In genomic region chr11:87587211-87587874, GRCm38 (mm10) we compare ENCODE assay signal across 34 mouse cellular contexts. TPM values are rescaled to one million over a fixed set of nuclear protein-coding genes. Genes with fewer than 3 reads are reported as not detected.
DNase-seq lines count a peak whose midpoint lies in the region; ATAC-seq and TF ChIP-seq lines count a peak whose summit lies in the region.
"Had no signal": no experiment of that assay in that cellular context is flagged by ENCODE, and none has a peak within 500 bp of the region (broad histone marks: within the 10 kb centered on the region; RNA-seq: fewer than 3 reads in every experiment).

No protein-coding gene starts in this region.

- H3K4me2 ChIP-seq in lung, postnatal 0 days (replicated peaks; ENCODE audit: low read depth, low read length): no peak overlapping the region
- H3K4me2 ChIP-seq: heart, embryonic 11.5 days; hindbrain, embryonic 12.5 days; hindbrain, embryonic 15.5 days had no signal

- TF ChIP-seq CTCF in left cerebral cortex, adult 2 months (IDR thresholded peaks at IDR 0.05): no peak
- peak; percentile 16; the same call in 1 of the 2 replicates for TF ChIP-seq CTCF in lung, postnatal 0 days (IDR thresholded peaks at IDR 0.05)

- H3K27ac ChIP-seq in left cerebral cortex, adult 2 months: peak overlapping the region; percentile 32; the same call in 1 of the 2 replicates
- peak overlapping the region; percentile 58 for H3K27ac ChIP-seq in lung, postnatal 0 days (ENCODE audit: low read length)
- H3K27ac ChIP-seq: gastrocnemius, adult 2 months; hindbrain, embryonic 12.5 days; hindbrain, embryonic 15.5 days had no signal

- H3K36me3 ChIP-seq in lung, postnatal 0 days (ENCODE audit: insufficient read depth, low read length): no peaks in the 10 kb centered on the region
- H3K36me3 ChIP-seq: hindbrain, embryonic 15.5 days had no signal

- H3K4me3 ChIP-seq in left cerebral cortex, adult 2 months: no peak overlapping the region
- H3K4me3 ChIP-seq in lung, postnatal 0 days (ENCODE audit: low read depth, low read length): no peak overlapping the region
- H3K4me3 ChIP-seq: gastrocnemius, adult 2 months; hindbrain, embryonic 12.5 days; hindbrain, embryonic 15.5 days had no signal

- peak; percentile 63; the same call in 1 of the 2 replicates for TF ChIP-seq EP300 in lung, postnatal 0 days (IDR thresholded peaks at IDR 0.05)

- no peaks in the 10 kb centered on the region for H3K27me3 ChIP-seq in lung, postnatal 0 days (replicated peaks; ENCODE audit: insufficient read depth, low read length)
- H3K27me3 ChIP-seq: hindbrain, embryonic 12.5 days; hindbrain, embryonic 15.5 days had no signal

- no peak overlapping the region for H3K9ac ChIP-seq in lung, postnatal 0 days (replicated peaks; ENCODE audit: low read depth)
- H3K9ac ChIP-seq: forebrain, postnatal 0 days; hindbrain, embryonic 12.5 days; hindbrain, embryonic 15.5 days had no signal

- ATAC-seq in lung, postnatal 0 days: no peak
- ATAC-seq: forebrain, embryonic 14.5 days; forebrain, postnatal 0 days had no signal

- WGBS in lung, postnatal 0 days: 76% methylated on average over 5 of the region's 5 CpGs

- peaks cover 31% of the 10 kb centered on the region for H3K4me1 ChIP-seq in lung, postnatal 0 days (ENCODE audit: insufficient read depth, low read depth, low read length)

- H3K9me3 ChIP-seq in lung, postnatal 0 days (ENCODE audit: low read length): no peaks in the 10 kb centered on the region
- H3K9me3 ChIP-seq: G1E; hindbrain, embryonic 12.5 days; hindbrain, embryonic 15.5 days had no signal

- DNase-seq in cerebellum, adult 11-12 months: peak; percentile 4
- DNase-seq in cerebellum, adult 18-20 months: no peak
- no peak for DNase-seq in left cerebral cortex, adult 2 months (ENCODE audit: extremely low spot score in 1 of 2, low spot score in 2 of 2)
- DNase-seq in left cerebral cortex, postnatal 14 days (ENCODE audit: low spot score in 2 of 2): no peak
- DNase-seq in lung, postnatal 0 days (ENCODE audit: low spot score): peak; percentile 83
- no peak for DNase-seq in lung, postnatal 10 days
- DNase-seq in right cerebral cortex, postnatal 10 days (ENCODE audit: low spot score in 2 of 2): no peak
- DNase-seq: adrenal gland, adult 2 months; adrenal gland, postnatal 14 days; B cell, adult 2 months; cerebellum, adult 11 months; cerebellum, adult 9-10 months; cerebellum, postnatal 14 days; forebrain, postnatal 0 days; gastrocnemius, adult 2 months; gastrocnemius, postnatal 14 days; heart, adult 11 months had no signal

- intact Hi-C loops in left cerebral cortex, adult 2 months (cut with DNase I): no loop called here
- intact Hi-C loops in left cerebral cortex, postnatal 14 days (cut with DNase I): no loop called here

RNA-seq across cellular contexts. Expression of gene Mtmr4, which starts 4.6 kb away (rescaled TPM):
- total RNA-seq in left cerebral cortex, adult 2 months (2021): 10 to 100 TPM; 80.4 to 99.0 TPM
- 10 to 100 TPM; 83.5 to 86.6 TPM for total RNA-seq in left cerebral cortex, postnatal 14 days (2021)
- polyA plus RNA-seq in lung, postnatal 0 days (2015; fragmentation: Nextera tagmentation; extraction: Ambion mirVana): 9.4 and 13.3 TPM in 2 replicates

RNA-seq across cellular contexts. Expression of gene Sept4, which starts 18.6 kb away (rescaled TPM):
- total RNA-seq in left cerebral cortex, adult 2 months (2021): 100 to 1,000 TPM; 156 to 175 TPM
- total RNA-seq in left cerebral cortex, postnatal 14 days (2021): 100 to 1,000 TPM in 1 of 2 experiments, 10 to 100 TPM in 1; 95.3 to 109 TPM
- polyA plus RNA-seq in lung, postnatal 0 days (2015; fragmentation: Nextera tagmentation; extraction: Ambion mirVana): 366 and 392 TPM in 2 replicates

RNA-seq across cellular contexts. Expression of gene Gm11492, which starts 20.9 kb away (rescaled TPM):
- total RNA-seq in left cerebral cortex, adult 2 months (2021): not detected
- under 1 TPM in 1 of 2 experiments, not detected in 1; 0.17 TPM for total RNA-seq in left cerebral cortex, postnatal 14 days (2021)
- polyA plus RNA-seq in lung, postnatal 0 days (2015; fragmentation: Nextera tagmentation; extraction: Ambion mirVana): not detected in 2 replicates
- total RNA-seq: adrenal gland, adult 2 months; adrenal gland, postnatal 14 days; adrenal gland, postnatal 4 days; CH12.LX; forebrain, postnatal 0 days; gastrocnemius, adult 2 months; gastrocnemius, postnatal 14 days; gastrocnemius, postnatal 4 days; heart, adult 8-10 months; heart, postnatal 25 days; hematopoietic stem cell, adult 5-6 weeks had no signal
- polyA plus RNA-seq: adrenal gland, adult 2 months; embryonic facial prominence, embryonic 11.5 days; embryonic facial prominence, embryonic 14.5 days; forebrain, embryonic 11.5 days; forebrain, embryonic 14.5 days; forebrain, postnatal 0 days; frontal cortex, adult 2 months; G1E; heart, embryonic 11.5 days; heart, embryonic 14.5 days; heart, postnatal 0 days; hindbrain, embryonic 12.5 days; hindbrain, embryonic 15.5 days had no signal

RNA-seq across cellular contexts. Expression of gene Hsf5, which starts 29.6 kb away (rescaled TPM):
- under 1 TPM; 0.54 to 0.77 TPM for total RNA-seq in left cerebral cortex, adult 2 months (2021)
- under 1 TPM; 0.46 to 0.66 TPM for total RNA-seq in left cerebral cortex, postnatal 14 days (2021)
- 0.05 and 0.11 TPM in 2 replicates for polyA plus RNA-seq in lung, postnatal 0 days (2015; fragmentation: Nextera tagmentation; extraction: Ambion mirVana)
- total RNA-seq: adrenal gland, postnatal 14 days; gastrocnemius, adult 2 months; gastrocnemius, postnatal 14 days; heart, postnatal 25 days; hematopoietic stem cell, adult 5-6 weeks had no signal
- polyA plus RNA-seq: G1E had no signal

Comparison
In these comparisons a context has a peak if more than half of its experiments do, and no peak if none do; other contexts are left out.
1. DNase-seq: peak in cerebellum, adult 11-12 months (single experiment) and lung, postnatal 0 days (single experiment); none in cerebellum, adult 18-20 months (0 of 2), left cerebral cortex, adult 2 months (0 of 2), left cerebral cortex, postnatal 14 days (0 of 2), lung, postnatal 10 days (single experiment) and right cerebral cortex, postnatal 10 days (0 of 2).